Mouse (Mus musculus): ENCODE results near the gene Fcgr4. TPM values are rescaled to one million over a fixed set of nuclear protein-coding genes. Genes with fewer than 3 reads are reported as not detected.
A peak's percentile ranks its signal among the peaks of the same experiment; 100 is the strongest.

Fcgr4 gene
- total RNA-seq, 2 experiments from 2014 or later: not detected

- DNase-seq: no peak
These were observed 7.0 kb upstream of the Fcgr4 start for GRCm38 (mm10) chr1:171011733-171012132.

GRCm38 (mm10) chr1:171016676-171017356, 1.9 kb upstream of the Fcgr4 start:
- DNase-seq: no peak

GRCm38 (mm10) chr1:171017468-171018158, 1.1 kb upstream of the Fcgr4 start:
- no peak for DNase-seq

- DNase-seq: no peak
These were observed 711 bp downstream of the Fcgr4 start for GRCm38 (mm10) chr1:171019311-171019950.

GRCm38 (mm10) chr1:171031752-171032151, 13.0 kb downstream of the Fcgr4 start:
- no peak for DNase-seq

- no peak for DNase-seq
These were observed 14.0 kb downstream of the Fcgr4 start for GRCm38 (mm10) chr1:171032691-171033090.

- DNase-seq: no peak
These were observed 14.5 kb downstream of the Fcgr4 start for GRCm38 (mm10) chr1:171033196-171033595.

- peak; percentile 70 for DNase-seq
These were observed 15.0 kb downstream of the Fcgr4 start for GRCm38 (mm10) chr1:171033756-171034155.

- DNase-seq: no peak
These were observed 15.5 kb downstream of the Fcgr4 start for GRCm38 (mm10) chr1:171034201-171034600.

- no peak for DNase-seq
These were observed 16.9 kb downstream of the Fcgr4 start for GRCm38 (mm10) chr1:171035611-171036010.

GRCm38 (mm10) chr1:171036550-171037324, 18.0 kb downstream of the Fcgr4 start:
- peak; percentile 30 for DNase-seq

GRCm38 (mm10) chr1:171037861-171038721, 19.4 kb downstream of the Fcgr4 start:
- DNase-seq: peak; percentile 68

GRCm38 (mm10) chr1:171039135-171039534, 20.4 kb downstream of the Fcgr4 start:
- no peak for DNase-seq

- no peak for DNase-seq
These were observed 21.2 kb downstream of the Fcgr4 start for GRCm38 (mm10) chr1:171039880-171040279.

- DNase-seq: no peak
These were observed 25.0 kb downstream of the Fcgr4 start for GRCm38 (mm10) chr1:171043594-171044153.

GRCm38 (mm10) chr1:171044365-171045078, 25.8 kb downstream of the Fcgr4 start:
- peak; percentile 83 for DNase-seq

GRCm38 (mm10) chr1:171045079-171045465, 26.4 kb downstream of the Fcgr4 start:
- DNase-seq: no peak

GRCm38 (mm10) chr1:171046501-171046900, 27.8 kb downstream of the Fcgr4 start:
- no peak for DNase-seq

GRCm38 (mm10) chr1:171049263-171049662, 30.5 kb downstream of the Fcgr4 start:
- no peak for DNase-seq

- no peak for DNase-seq
These were observed 32.1 kb downstream of the Fcgr4 start for GRCm38 (mm10) chr1:171050774-171051173.

All from gastrocnemius, postnatal 25 days (tissue).